Mouse (Mus musculus) CH12.LX (cell line): ENCODE data around the gene Scml4. TPM values are rescaled to one million over a fixed set of nuclear protein-coding genes. Genes with fewer than 3 reads are reported as not detected.

ENCODE experiments used
- DNase-seq: peaks from one replicate; pipeline ENCODE4 v3.0.0-alpha.2; 2013; ENCODE audit errors: extremely low read depth
- H3K27ac ChIP-seq: 2 replicates; pipeline ENCODE4 v1.5.1; 2012; ENCODE audit warnings: low read depth, mild to moderate bottlenecking, control low read depth, moderate library complexity; ENCODE audit not compliant: insufficient read depth
- H3K27me3 ChIP-seq: replicated peaks from 2 replicates; pipeline ENCODE3; 2012; ENCODE audit warnings: inconsistent platforms
- H3K36me3 ChIP-seq, 2 experiments: replicated peaks in 1 of 2; 2 replicates each; pipeline versions ENCODE3 to v1.6.1; 2012; ENCODE audit warnings: inconsistent platforms in 1 of 2, low read length in 1 of 2, mild to moderate bottlenecking in 1 of 2, mixed read lengths in 1 of 2, moderate library complexity in 1 of 2; ENCODE audit not compliant: control insufficient read depth in 1 of 2, insufficient read depth in 1 of 2
- H3K4me1 ChIP-seq, 2 experiments: 2 replicates each; pipeline ENCODE4 v1.6.1; 2012; ENCODE audit warnings: inconsistent platforms in 1 of 2, moderate library complexity in 1 of 2; ENCODE audit not compliant: insufficient read depth in 2 of 2, control insufficient read depth in 1 of 2
- H3K4me2 ChIP-seq: 2 replicates; pipeline ENCODE4 v1.6.1; 2012; ENCODE audit warnings: low read depth, mild to moderate bottlenecking, control low read depth; ENCODE audit not compliant: poor library complexity, insufficient read depth, severe bottlenecking
- H3K4me3 ChIP-seq, 3 experiments: fragments of 150-350 bp in 1 of 3; sonication (generic) in 1 of 3; replicated peaks in 1 of 3; 2 replicates each; pipeline versions ENCODE3 to v1.5.1; 2011 to 2012; ENCODE audit warnings: low read depth in 2 of 3, low read length in 2 of 3, mild to moderate bottlenecking in 2 of 3, moderate library complexity in 2 of 3, control low read depth in 1 of 3, improper control_type of control experiment in 1 of 3, inconsistent platforms in 1 of 3, mixed read lengths in 1 of 3; ENCODE audit not compliant: poor library complexity in 1 of 3
- H3K79me2 ChIP-seq: replicated peaks from 2 replicates; pipeline ENCODE4 v1.6.1; 2012; ENCODE audit warnings: mild to moderate bottlenecking, moderate library complexity; ENCODE audit not compliant: control insufficient read depth, poor library complexity, insufficient read depth, severe bottlenecking; ENCODE audit errors: extremely low read depth
- H3K9ac ChIP-seq: 2 replicates; pipeline ENCODE4 v1.6.1; 2012; ENCODE audit warnings: low read depth, mild to moderate bottlenecking, control low read depth, moderate library complexity; ENCODE audit not compliant: insufficient read depth
- H3K9me3 ChIP-seq: replicated peaks from 2 replicates; pipeline ENCODE3; 2012; ENCODE audit warnings: low read length, inconsistent platforms, mixed read lengths
- CHD1 ChIP-seq: IDR thresholded peaks from 2 replicates; pipeline ENCODE4 v1.6.1; 2012; ENCODE audit warnings: low read depth, low read length, improper control_type of control experiment, inconsistent platforms
- CHD2 ChIP-seq: IDR thresholded peaks from 2 replicates; pipeline ENCODE4 v1.6.1; 2011; ENCODE audit warnings: low read length, improper control_type of control experiment
- E2F4 ChIP-seq: IDR thresholded peaks from 2 replicates; pipeline ENCODE4 v1.6.1; 2011; ENCODE audit warnings: low read depth, low read length, improper control_type of control experiment; ENCODE audit not compliant: insufficient replicate concordance
- EP300 ChIP-seq: IDR thresholded peaks from 2 replicates; pipeline ENCODE4 v1.6.1; 2011; ENCODE audit warnings: low read length, improper control_type of control experiment
- ETS1 ChIP-seq: conservative IDR thresholded peaks from 2 replicates; pipeline ENCODE4 v1.6.1; 2012; ENCODE audit warnings: low read depth, mild to moderate bottlenecking, inconsistent platforms, low read length, improper control_type of control experiment, moderate library complexity
- GABPA ChIP-seq: IDR thresholded peaks from 2 replicates; pipeline ENCODE4 v1.6.1; 2012; ENCODE audit warnings: low read depth, low read length, improper control_type of control experiment, inconsistent platforms; ENCODE audit not compliant: insufficient replicate concordance
- HCFC1 ChIP-seq: IDR thresholded peaks from 2 replicates; pipeline ENCODE4 v1.6.1; 2012; ENCODE audit warnings: low read depth, mild to moderate bottlenecking, inconsistent platforms, low read length, improper control_type of control experiment
- IRF4 ChIP-seq: IDR thresholded peaks from 2 replicates; pipeline ENCODE4 v1.6.1; 2014; ENCODE audit warnings: low read depth, mild to moderate bottlenecking, inconsistent platforms, low read length, improper control_type of control experiment
- JUN ChIP-seq: IDR thresholded peaks from 2 replicates; pipeline ENCODE4 v1.6.1; 2011; ENCODE audit warnings: low read depth, mild to moderate bottlenecking, low read length, improper control_type of control experiment, moderate library complexity; ENCODE audit not compliant: insufficient read depth
- JUND ChIP-seq: conservative IDR thresholded peaks from 2 replicates; pipeline ENCODE4 v1.6.1; 2011; ENCODE audit warnings: low read depth, low read length, improper control_type of control experiment
- MAZ ChIP-seq: IDR thresholded peaks from 2 replicates; pipeline ENCODE4 v1.6.1; 2012; ENCODE audit warnings: low read depth, mild to moderate bottlenecking, inconsistent platforms, low read length, improper control_type of control experiment, moderate library complexity
- MEF2A ChIP-seq: IDR thresholded peaks from 2 replicates; pipeline ENCODE4 v1.6.1; 2014; ENCODE audit warnings: low read depth, mild to moderate bottlenecking, inconsistent platforms, low read length, improper control_type of control experiment, borderline replicate concordance
- MYC ChIP-seq: IDR thresholded peaks from 2 replicates; pipeline ENCODE4 v1.6.1; 2011; ENCODE audit warnings: low read depth, mild to moderate bottlenecking, improper control_type of control experiment, low read length
- NELFE ChIP-seq: IDR thresholded peaks from 2 replicates; pipeline ENCODE4 v1.6.1; 2011; ENCODE audit warnings: low read depth, low read length, improper control_type of control experiment
- NRF1 ChIP-seq: IDR thresholded peaks from 2 replicates; pipeline ENCODE4 v1.6.1; 2014; ENCODE audit warnings: low read depth, mild to moderate bottlenecking, inconsistent platforms, low read length, improper control_type of control experiment, moderate library complexity
- PAX5 ChIP-seq: IDR thresholded peaks from 2 replicates; pipeline ENCODE4 v1.6.1; 2012; ENCODE audit warnings: low read length, inconsistent platforms, mixed read lengths
- POLR2AphosphoS2 ChIP-seq: IDR thresholded peaks from 2 replicates; pipeline ENCODE4 v1.6.1; 2011; ENCODE audit warnings: low read depth, low read length, improper control_type of control experiment
- RCOR1 ChIP-seq: conservative IDR thresholded peaks from 2 replicates; pipeline ENCODE4 v1.6.1; 2012; ENCODE audit warnings: low read depth, mild to moderate bottlenecking, inconsistent platforms, low read length, improper control_type of control experiment
- TCF12 ChIP-seq: IDR thresholded peaks from 2 replicates; pipeline ENCODE4 v1.6.1; 2014; ENCODE audit warnings: low read depth, mild to moderate bottlenecking, inconsistent platforms, low read length, improper control_type of control experiment
- UBTF ChIP-seq: IDR thresholded peaks from 2 replicates; pipeline ENCODE4 v1.6.1; 2012; ENCODE audit warnings: low read depth, mild to moderate bottlenecking, inconsistent platforms, low read length, improper control_type of control experiment, moderate library complexity
- ZC3H11A ChIP-seq: IDR thresholded peaks from 2 replicates; pipeline ENCODE4 v1.6.1; 2012; ENCODE audit warnings: low read depth, mild to moderate bottlenecking, inconsistent platforms, low read length, improper control_type of control experiment
- ZMIZ1 ChIP-seq: IDR thresholded peaks from 2 replicates; pipeline ENCODE4 v1.6.1; 2012; ENCODE audit warnings: low read depth, mild to moderate bottlenecking, inconsistent platforms, low read length, improper control_type of control experiment
- dilution Hi-C: fragments of 300-500 bp; cut with MboI; formaldehyde crosslinking; loops from 2 replicates; pipeline ENCODE4 v1.14.3; 2020; ENCODE audit warnings: low sequenced_read_pairs; ENCODE audit not compliant: extremely low pct_unique_long_range_greater_than_20kb, extremely low pct_ligation_motif_present
- in situ Hi-C: fragments of 300-500 bp; cut with MboI; formaldehyde crosslinking; loops from 3 replicates; pipeline ENCODE4 v1.14.3; 2019; ENCODE audit warnings: low sequenced_read_pairs, low pct_ligation_motif_present, low pct_unique_long_range_greater_than_20kb, mixed read lengths
- polyA plus RNA-seq: library from polyadenylated mRNA; unstranded; fragments of >175 nt; gene quantifications from 2 replicates; pipeline ENCODE4 v1.2.1, GENCODE M21; 2012; ENCODE audit warnings: low read depth; ENCODE audit not compliant: insufficient read length
- total RNA-seq, 2 experiments: library from RNA; depleted of rRNA; stranded (reverse); fragments of 300-350 nt in 1 of 2; fragments of >200 nt in 1 of 2; gene quantifications; 2 replicates each; pipeline ENCODE4 v1.2.3; 2012 to 2014

Gene Scml4
- total and polyA plus RNA-seq, 3 experiments, result 2.7 to 3.3 (median 3.0) TPM

DNA sequence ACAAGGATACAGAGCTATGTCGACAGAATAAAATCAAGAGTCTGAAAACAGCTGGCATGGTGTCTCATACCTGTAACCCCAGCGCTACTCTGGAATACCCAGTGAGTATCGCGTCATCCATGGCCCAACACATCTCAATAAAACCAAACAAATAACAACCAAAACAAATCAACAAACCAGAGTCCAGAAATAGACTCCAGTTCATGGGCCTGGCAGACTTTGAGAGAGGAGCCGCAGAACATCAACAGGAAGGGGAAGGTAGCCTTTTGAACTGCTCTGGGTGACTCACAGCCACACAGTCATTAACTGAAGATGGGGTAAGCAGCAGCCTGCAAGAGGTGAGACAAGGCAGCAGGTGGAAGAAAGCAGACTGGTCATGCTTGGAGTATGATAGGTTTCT is 28.1 kb downstream of the Scml4 start:
- Histone ChIP-seq H3K4me3 (no peak overlapping the region), H3K4me1 (no peaks in the 10 kb centered on the region), H3K9me3 (no peaks in the 10 kb centered on the region), H3K27me3 (no peaks in the 10 kb centered on the region), H3K9ac (no peak overlapping the region), H3K36me3 (peaks cover 0 to 6% of the 10 kb centered on the region in 2 experiments), H3K79me2 (no peaks in the 10 kb centered on the region), H3K4me2 (no peak overlapping the region), H3K27ac (no peak overlapping the region)
- in situ Hi-C loops, result no loop called here
- dilution Hi-C loops, result no loop called here
- TF ChIP-seq ETS1 (no peak), MYC (no peak), E2F4 (no peak), HCFC1 (no peak)
- no peak for DNase-seq

DNA sequence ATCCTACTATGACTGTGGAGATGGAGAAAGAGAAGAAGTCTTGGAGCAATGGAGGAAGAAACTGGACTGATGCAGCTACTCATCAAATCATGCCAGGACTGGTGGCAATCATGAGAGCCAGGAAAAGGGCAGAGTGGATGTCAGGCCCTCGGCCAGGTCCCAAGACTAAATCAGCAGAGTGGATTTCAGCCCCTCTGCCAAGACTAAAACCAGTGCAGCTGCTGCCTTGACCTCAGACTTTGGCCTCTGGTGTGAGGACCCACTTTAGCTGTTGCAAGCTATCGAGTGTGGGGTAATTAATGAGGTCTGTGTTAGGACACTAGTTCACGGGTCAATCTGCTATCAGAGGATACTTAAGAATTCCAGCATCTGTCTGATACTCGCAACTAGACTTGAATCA is 30.2 kb downstream of the Scml4 start:
- Histone ChIP-seq H3K27me3 (no peaks in the 10 kb centered on the region), H3K9me3 (no peaks in the 10 kb centered on the region), H3K79me2 (no peaks in the 10 kb centered on the region), H3K36me3 (no peaks in the 10 kb centered on the region), H3K9ac (no peak overlapping the region), H3K4me2 (no peak overlapping the region), H3K4me1 (no peaks in the 10 kb centered on the region), H3K4me3 (no peak overlapping the region), H3K27ac (no peak overlapping the region)
- in situ Hi-C loops, result no loop called here
- dilution Hi-C loops, result no loop called here
- TF ChIP-seq MAZ (no peak), PAX5 (no peak), JUND (no peak), MEF2A (no peak), RCOR1 (no peak), CHD2 (no peak), MYC (no peak), GABPA (no peak), UBTF (no peak), NELFE (no peak), NRF1 (no peak), CHD1 (no peak), ZC3H11A (no peak), ZMIZ1 (no peak), EP300 (no peak), HCFC1 (no peak), JUN (no peak), IRF4 (no peak), TCF12 (no peak), POLR2AphosphoS2 (no peak)
- DNase-seq, result no peak
